Mouse (Mus musculus): Measurements from ENCODE around the gene Gm21988.

GRCm38 (mm10) chr11:70289236-70289635, 49.6 kb upstream of the Gm21988 start:
- TF ChIP-seq CTCF (IDR thresholded peaks at IDR 0.05; ENCODE audit: low read depth) = no peak
- no peak for TF ChIP-seq EP300 (IDR thresholded peaks at IDR 0.05; ENCODE audit: low read depth)

Data from heart, postnatal 0 days (tissue).